Mouse (Mus musculus) heart, postnatal 25 days (tissue): ENCODE data around the gene Gm10190. TPM values are rescaled to one million over a fixed set of nuclear protein-coding genes. Genes with fewer than 3 reads are reported as not detected.
A peak's percentile ranks its signal among the peaks of the same experiment; 100 is the strongest.
"Not testable (repeated sequence)": the region's sequence is repeated elsewhere in the genome, so short reads cannot be mapped to it uniquely, and the experiment has no call there.

Source experiments
- DNase-seq: peaks from one replicate; pipeline ENCODE4 v3.0.0; 2022; ENCODE audit warnings: low spot score
- intact Hi-C: fragments of 180-260 bp; cut with DNase I; formaldehyde crosslinking; loops from one replicate; pipeline ENCODE4 v1.15.1; 2025
- total RNA-seq, 2 experiments: library from RNA; stranded (reverse); gene quantifications; 2 replicates each; pipeline ENCODE4 v1.2.3; 2021

The Gm10190 gene
- total RNA-seq: not detected

DNA sequence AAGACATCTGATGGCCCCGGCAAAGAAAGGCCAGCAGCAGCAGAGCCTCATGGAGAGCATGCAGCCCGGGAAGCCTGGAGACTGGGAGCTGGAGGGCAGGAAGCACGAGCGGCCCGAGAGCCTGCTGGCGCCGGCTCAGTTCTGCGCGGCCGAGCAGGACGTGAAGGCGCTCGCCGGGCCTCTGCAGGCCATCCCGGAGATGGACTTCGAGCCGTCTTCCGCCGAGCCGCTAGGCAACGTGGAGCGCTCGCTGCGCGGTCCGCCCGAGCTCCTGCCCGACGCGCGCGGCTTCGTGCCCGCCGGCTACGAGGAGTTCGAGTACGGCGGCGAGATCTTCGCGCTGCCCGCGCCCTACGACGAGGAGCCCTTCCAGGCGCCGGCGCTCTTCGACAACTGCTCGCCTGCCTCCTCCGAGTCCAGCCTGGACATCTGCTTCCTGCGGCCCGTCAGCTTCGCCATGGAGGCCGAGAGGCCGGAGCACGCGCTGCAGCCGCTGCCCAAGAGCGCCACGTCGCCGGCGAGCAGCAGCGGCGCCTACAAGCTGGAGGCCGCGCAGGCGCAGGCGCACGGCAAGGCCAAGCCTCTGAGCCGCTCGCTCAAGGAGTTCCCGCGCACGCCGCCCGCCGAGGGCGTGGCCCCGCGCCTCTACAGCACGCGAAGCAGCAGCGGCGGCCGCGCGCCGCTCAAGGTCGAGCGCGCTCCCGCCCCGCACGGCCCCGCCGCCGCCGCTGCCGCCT lies at the start of gene Gm10190:
TSS of gene Gm10190 (minus strand) at position 553 of the 737 bp plus-strand sequence.
- intact Hi-C loops: loop anchor here (5.0 kb wide), 3 partner anchors 81 to 689 kb away; partner anchors contain the start of genes Dhx57 and Morn2
- DNase-seq: peak; percentile 79

DNA sequence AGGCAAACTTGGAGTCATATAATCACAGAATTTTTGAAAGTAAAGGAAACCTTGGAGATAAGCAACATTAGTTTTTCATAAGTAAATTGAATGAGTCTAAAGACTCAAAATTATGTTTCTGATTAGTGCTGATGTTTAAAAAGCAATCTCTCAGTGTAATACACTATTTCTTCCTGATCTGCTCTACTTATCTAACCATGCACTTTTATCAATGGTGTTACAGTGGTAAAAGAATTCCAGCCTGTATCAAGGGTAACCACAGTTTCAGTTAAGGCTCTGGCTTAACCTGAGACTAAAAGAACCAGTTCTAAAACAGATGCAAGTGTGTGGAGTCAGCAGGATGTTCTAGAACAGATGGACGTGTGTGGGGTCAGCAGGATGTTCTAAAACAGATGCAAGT lies 47.7 kb upstream of the Gm10190 start:
- no peak for DNase-seq
- intact Hi-C loops: no loop called here

DNA sequence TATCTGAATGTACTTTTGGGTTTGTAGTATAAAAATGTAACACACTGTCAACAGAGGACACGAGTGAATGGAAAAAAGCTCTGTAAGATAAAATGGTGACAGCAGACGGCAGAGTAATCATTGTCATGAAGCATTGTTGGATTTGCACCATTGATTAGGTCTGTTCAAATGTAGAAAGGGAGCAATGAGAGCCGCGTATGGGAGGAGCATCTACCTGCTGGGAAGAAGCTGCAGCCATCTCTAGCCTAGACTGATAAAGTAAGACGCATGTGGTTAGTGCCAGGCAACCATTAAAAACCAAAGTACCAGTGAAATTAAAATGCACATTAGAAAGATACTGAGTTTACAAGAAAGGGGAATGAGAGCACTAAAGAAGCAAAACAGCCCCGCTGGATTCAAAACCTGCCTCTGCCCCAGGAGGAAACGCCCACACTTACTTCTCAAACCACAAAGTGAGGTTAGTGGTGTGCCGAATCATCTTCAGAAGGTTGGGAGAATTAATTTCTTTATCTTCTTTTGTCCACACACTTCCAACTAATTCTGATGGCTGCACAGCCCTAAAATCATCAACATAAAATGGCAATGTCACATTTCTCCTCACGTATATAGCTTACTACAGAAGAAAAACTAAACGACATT lies 45.4 kb upstream of the Gm10190 start:
- DNase-seq: no peak
- intact Hi-C loops: no loop called here

DNA sequence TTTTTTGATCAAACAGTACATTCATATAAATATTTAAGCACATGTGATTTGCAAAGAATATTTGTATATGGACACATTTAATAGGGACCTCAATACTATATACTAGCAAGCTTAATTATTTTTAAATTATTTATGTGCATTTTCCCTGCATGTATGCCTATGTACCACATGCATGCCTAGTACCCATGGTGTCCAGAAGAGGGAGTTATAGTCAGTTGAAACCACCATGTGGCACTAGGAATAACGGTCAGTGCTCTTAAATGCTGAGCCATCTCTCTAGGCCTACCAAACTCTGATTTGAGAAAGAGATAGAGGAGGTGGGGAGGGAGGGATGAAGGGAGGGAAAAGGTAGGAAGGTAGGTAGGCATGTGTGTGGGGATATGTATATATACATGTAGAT lies 37.8 kb upstream of the Gm10190 start:
- intact Hi-C loops: loop anchor here (5.0 kb wide), 1 partner anchor 146 kb away; no protein-coding TSS in a partner anchor
- no peak for DNase-seq

DNA sequence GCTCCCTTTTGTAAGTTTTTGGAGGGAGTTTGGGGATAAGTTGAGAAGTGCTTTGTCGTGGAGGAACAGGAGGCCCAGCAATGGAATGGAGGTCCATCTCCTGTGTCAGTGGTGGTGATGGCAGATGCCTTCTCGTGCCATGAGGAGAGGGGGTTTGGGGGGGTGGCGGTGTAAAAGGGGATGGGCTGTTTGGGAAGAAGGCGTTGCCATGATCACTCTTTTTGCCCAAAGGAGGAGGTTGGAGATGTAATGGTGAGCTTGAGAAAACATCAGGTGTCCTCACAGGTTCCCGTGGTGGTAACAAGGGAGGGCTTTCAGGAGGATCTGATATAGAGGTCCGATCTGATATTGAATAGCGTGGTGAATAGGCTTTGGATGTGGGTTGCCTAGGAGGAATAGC lies 24.9 kb upstream of the Gm10190 start:
- intact Hi-C loops: no loop called here

DNA sequence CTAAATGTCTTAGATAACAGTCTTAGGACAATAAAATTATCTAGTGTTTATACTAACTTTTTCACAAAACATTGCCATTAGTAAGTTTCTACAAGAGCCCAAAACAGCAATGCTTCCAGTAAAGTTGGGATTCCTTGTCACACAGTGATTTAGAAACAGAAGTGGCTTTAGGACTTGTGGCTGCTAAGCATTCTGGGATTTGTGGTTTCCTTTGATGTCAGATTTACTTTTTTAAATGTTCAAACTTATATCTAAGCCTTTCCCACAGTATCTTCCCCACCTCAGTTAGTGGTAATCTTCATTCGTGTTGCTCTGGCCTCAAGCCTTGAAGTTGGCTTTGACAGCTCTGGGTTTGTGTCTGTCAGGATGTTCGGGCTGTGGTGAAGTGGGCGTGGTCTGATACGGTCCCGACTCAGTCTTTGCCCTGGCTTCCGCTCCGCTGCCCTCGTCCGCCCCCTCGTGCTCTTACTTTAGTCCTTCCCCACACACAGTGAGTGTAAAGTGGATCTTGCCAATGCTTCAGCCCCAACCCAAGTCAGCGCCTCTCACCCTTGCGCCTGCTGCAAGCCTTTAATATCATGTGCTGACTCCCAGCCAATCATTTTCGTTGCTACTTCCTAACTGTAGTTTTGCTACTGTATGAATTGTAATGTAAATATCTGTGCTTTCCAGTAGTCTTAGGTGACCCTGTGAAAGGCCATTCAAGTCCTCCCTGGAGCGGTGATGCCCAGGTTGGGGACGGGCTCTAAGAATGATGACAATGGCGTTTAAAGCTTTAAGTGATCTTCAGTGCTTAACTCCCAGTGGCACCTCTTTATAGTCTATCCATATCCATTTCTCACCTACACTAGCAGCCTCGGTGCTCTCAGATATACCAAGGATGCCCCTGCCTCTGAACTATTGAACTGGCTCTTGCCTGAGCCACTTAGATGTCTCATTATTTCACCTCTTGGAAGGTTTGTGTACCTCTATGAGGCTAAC lies 18.4 kb upstream of the Gm10190 start:
- DNase-seq: peak; percentile 24
- intact Hi-C loops: no loop called here

More for the DNA sequence above, 24.9 kb upstream of the Gm10190 start:
- no peak for DNase-seq

DNA sequence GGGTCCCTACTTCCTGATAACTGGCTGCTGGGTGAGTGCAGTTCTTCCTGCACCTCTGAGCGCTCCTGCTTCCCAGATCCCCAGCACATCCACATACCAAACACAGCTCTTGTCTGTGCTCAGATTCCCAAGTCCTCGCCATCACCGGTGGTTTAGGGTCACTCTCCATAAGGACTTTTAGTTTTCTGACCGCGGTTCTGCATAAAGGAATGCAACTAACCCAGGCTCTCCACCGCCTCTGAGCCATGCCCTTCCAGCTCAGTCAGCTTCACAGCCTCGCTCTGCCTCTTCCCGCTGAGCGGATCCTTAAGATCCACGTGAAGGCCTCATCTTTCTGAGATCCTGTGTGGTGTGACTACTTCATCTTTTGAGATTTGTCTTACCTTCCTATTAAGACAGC lies 16.7 kb upstream of the Gm10190 start:
- intact Hi-C loops: no loop called here
- no peak for DNase-seq

DNA sequence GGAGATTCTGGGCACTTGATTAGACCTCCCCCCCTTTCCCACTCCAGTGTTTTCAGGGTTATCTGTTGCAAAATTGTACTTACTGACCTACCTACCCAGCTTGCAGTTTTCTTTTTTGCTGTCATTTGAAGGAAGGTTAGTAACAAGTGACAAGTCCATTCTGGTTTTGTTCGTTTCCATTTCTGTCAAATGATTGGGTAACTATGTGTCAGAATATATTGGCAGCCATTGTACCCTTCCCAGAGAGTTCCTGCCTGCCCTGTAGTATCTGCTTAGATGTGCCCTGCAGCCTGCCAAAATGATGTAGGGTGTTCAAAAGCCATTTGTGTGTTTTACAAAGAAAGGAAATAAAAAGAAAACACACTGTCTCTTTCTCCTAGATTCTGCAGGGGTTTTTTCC lies 12.3 kb upstream of the Gm10190 start:
- DNase-seq: no peak
- intact Hi-C loops: no loop called here

DNA sequence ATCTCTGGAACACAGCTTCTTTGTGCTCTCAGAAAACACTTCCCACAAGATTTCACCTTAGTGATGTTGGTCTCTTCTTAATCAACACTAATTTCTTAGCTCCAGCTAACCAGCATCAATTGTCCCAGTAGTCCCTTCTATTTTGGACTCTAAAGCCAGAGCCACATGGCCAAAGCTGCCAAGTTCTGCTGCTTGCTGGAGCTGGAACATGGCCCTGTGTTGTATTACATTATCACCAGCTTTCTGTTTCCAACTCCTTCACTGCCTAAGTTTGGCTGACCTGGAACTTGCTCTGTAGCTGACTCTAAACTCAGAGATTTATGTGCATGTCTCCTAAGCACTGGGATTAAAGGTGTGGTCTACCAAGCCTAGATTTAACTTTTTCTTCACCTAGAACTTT lies 5.0 kb upstream of the Gm10190 start:
- intact Hi-C loops, DNase-seq: not testable (repeated sequence)

DNA sequence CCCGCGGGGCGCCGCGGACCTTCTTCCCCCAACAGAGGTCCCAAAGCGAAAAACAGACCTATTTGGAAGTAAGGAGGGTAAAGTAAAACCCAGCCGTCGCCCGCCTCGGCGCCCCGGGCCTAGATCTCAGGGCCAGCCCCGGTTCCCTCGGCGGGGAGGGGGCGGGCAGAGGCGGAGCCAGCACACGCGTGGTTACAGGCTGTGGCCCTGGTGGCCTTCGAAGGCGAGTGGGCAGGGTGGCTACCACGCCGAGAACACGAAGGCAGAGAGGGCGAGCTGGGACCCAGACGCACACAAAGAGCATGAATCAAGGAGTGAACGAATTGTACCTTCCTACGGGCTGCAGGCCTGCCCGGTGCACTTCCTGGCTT lies 370 bp upstream of the Gm10190 start:
- intact Hi-C loops: loop anchor here (5.0 kb wide), 3 partner anchors 81 to 689 kb away; partner anchors contain the start of genes Dhx57 and Morn2
- DNase-seq: no peak

DNA sequence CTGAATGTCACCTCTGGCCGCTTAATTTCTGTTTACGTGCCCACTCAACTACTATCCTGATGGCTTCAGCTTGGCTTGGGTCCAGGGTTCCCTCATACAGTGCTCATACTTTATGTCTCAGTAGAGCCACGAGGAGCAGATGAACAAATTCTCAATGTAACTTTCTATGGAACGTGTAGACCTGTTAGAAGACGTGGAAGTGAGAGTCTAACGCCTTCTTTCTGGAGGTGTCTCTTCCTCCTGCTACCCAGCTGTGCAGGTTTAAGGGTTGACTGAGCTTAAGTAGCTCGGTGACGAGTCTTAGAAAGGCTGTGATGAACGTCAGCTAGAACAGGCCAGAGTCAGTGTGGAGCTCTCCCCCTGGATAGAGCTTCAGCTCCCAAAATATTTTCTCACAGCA lies 4.7 kb downstream of the Gm10190 start:
- intact Hi-C loops: no loop called here
- no peak for DNase-seq

DNA sequence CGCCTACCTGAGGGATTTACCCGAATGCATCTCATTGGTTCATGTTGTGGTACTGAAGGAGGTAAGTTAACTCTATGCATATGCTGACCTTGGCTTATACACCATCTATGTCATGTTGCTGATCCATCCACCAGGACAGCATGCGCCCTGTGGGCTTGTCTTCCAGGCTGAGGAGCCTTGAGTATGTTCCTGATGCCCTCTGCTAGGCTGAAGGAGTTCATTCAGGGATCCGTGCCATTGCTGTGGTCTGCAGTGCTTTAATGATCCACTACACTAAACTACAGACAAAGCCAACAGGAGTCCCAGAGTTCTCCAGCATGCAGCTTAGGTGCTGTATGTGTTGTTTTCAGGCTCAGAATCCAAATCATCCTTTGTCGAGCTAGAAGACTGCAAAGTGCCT lies 6.1 kb downstream of the Gm10190 start:
- intact Hi-C loops: no loop called here
- DNase-seq: no peak

DNA sequence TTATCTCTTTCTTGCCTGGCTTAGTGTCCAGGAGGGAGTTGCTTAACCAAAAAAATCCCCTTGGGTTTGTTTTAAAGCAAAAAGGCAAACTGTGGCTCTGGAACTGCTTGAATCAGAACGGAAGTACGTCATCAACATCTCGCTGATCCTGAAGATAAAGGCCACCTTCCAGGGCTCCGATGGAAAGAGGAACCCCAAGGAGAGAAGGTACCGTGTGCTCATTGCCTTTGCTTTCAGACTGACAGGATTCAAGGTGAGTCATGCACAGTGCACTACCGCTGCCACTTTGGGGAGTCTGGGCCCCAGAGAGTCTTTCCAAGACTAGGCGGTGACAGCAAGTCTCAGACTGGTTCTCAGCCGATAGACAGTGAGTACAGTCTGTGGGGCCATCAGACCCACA lies 13.1 kb downstream of the Gm10190 start:
- DNase-seq: no peak
- intact Hi-C loops: no loop called here

DNA sequence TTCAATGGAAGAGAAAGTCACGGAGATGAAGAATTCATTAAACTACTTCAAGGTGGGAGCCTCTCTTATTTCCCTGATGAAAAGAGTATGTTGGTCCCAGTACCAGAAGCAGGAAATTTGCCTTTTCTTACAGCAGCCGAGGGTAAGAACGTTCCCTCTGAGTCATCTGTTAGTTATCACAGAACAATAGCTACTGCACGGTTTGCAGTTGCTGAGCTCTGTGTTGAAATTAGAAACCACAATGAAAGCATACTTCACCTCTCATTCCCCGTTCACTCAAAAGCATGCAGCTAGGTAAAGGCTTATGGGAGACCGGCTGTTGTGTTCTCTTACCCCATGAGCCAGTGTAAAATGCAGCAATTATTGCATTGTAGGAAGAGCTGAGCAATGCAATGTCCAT lies 26.1 kb downstream of the Gm10190 start:
- intact Hi-C loops: no loop called here
- no peak for DNase-seq

DNA sequence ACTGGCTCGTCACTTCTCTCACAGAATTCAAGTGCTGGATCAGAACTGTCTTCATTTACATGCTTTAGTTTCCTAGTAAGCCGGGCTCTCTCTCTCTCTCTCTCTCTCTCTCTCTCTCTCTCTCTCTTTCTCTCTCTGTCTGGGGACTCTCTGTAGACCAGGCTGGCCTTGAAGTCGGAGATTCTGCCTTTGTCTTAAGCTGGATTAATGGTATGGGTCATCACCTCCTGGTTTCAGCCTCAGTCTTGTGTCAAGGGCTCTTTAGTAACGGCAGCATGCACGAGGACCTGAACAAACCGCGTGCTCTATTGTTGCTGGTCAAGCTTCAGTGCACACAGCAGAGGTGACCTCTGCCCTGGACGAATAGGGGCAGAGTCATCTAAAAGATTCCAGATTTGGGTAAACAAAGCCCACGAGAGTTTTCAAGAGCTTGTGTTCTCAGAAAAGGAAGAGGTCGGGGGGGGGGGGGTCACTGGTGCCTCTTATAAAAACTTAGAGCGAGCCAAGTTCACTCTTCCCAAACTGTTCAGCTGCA lies 26.7 kb downstream of the Gm10190 start:
- intact Hi-C loops: no loop called here
- no peak for DNase-seq

DNA sequence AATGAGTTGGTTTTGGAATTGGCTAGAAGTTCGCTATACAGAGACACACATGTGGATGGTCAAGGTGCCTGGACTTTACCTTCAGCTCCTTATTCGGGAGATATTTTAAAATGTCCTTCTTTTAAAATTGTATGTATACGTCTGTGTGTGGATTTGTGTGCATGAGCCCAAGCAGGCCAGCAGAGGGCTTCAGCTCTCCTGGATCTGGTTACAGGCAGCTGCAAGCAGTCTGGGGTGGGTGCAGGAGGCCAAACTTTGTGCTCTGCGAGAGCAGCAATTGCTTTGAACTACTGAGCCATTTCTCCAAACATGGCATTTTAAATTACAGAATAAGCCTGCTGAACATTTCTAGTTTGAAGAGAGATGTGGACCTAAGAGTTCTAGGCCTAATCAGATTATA lies 28.1 kb downstream of the Gm10190 start:
- DNase-seq: no peak
- intact Hi-C loops: no loop called here

DNA sequence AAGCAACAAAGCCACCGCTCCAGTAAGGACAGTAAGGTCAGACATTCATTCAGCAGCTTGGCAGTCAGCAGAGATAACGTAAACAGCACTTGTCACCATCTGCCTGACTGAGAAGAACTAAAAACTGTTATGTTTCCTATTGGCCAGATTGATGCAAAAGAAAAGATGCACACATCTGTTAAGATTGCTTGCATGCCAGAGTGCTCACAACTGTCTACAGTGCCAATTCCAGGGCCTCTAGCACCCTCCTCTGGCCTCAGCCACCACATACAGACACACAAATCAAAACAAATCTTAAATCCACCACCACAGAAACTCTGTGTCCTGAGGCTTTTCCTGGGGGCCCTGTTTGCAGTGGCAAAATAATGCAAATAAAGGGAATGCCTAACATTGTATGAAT lies 41.0 kb downstream of the Gm10190 start:
- intact Hi-C loops: no loop called here
- no peak for DNase-seq

DNA sequence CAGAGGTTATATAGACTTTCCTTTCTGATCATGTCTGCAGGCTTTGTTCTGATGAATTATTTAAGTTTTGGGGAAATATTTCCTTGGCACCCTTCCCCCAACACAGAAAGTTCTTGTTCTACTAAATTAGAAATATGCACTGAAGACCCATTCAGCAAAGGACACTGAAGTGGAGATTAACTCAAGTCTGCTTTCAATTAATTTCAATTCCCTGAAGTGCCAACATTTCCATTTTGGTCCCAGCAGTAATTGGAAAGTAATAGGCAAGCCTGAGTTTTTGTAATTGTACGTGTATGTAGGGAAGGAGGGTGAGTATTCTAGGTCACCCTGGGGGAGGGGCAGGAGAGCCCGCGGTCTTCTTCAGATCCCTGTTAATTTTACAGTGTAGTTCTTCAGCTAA lies 46.9 kb downstream of the Gm10190 start:
- DNase-seq: no peak
- intact Hi-C loops: no loop called here

DNA sequence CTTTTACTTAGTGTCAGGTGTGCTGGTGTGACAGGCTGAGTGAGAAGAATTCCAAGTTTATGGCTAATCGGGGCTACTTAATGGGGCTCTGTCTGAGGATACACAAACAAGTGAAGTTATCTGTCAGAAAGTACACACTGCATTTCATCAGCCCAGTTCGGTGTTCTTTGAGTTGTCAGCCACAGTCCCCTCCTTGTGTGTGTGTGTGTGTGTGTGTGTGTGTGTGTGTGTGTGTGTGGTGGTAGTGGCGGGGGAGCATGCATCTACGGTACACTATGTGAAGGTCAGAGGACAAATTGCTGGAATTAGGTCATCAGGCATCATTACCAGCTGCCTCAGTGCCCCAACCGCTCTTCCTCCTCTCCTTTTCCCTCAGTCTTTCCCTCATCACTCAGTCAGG lies 47.9 kb downstream of the Gm10190 start:
- no peak for DNase-seq
- intact Hi-C loops: no loop called here

DNA sequence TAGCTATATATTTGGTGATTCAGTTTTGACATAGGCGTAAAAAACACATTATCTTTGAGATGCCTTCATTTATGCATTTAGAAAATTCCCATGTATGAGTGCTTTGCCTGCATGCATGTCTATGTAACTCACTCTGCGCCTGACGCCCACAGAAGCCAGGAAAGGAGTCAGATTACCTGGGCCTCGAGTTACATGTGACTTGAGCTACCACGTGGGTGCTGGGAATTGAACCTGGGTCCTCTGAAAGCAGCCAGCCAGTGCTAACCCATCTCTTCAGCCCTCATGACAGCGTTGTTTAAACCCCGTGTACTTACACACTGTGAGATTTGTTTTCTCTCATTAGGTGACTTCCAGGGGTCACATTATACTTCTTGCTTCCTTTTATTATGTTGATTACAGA lies 48.8 kb downstream of the Gm10190 start:
- intact Hi-C loops: no loop called here
- no peak for DNase-seq
